Mouse (Mus musculus): Measurements from ENCODE around the gene Slit3.

Gene Slit3

DNA sequence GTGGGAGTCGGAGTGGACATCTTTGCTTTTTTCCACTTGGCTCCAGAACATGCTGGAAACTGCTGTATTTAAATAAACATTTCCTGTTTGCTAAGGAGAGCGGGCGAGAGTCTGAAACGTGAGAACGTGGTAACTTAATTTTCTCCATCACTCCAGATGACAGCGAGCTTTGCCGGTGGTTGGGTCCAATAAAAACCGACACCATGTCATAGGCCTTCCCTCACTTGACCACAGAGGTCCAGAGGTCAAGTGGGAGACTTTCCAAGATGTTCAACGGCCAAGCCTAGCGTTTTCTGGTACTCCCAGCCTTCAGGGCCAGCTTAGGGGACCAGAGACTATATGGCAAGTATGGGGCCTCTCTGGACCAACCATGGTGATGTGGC is 4.1 kb downstream of the Slit3 start:
- no peak for DNase-seq

DNA sequence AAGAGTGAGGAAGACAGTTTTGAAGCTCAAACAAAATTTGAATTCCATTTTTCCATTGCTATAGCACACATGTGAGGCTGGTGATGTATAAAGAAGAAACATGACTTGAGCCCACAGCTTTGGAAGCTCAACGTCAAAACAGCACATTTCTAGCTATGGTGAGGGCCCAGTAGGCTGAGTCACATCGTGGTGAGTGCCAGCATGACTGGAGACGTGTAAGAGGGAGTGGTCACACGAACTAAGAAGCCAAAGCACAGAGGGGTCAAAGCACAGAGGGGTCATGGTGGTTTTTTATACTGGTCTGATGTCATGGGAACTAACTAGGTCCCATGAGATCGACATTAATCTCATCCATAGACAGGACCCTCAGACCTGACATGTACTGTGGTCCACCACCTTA is 10.7 kb downstream of the Slit3 start:
- DNase-seq, result no peak

DNA sequence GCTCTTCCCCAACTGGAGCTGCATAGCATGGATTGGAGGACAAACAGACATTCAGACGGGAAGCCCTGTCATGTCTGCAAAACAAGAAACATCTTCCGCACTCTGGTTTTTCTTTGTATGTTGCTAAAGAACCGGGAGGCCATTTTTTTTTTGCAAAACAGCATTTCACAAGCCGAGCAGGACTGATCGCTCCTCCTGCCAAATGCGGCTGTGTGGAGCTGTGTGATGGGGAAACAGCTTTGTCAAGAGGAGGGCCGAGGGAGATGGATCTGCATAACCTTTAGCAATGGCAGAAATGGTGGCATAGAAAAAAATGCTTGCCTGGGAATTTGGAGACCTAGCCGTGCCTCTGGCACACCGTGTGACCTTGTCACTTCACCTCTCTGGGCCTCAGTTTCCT is 15.6 kb downstream of the Slit3 start:
- DNase-seq, result no peak

DNA sequence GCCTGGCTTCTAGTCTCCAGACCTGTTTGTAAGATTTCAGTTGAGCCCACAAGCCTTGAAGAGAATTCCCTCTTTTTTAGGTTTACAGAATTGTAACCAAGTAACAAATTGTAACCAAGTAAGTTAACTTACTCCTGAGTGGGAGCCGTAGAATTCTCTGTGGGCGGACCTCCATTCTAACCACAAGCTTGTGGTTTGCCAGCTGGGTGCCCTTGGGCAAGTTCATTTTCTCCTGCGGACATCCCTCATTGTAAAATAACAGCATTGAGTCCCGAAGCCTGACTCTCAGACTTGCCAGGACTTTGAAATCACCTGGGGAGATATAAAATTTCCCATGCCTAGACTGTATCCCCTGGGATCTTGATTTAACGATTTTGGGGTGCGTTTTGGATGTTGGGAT is 19.1 kb downstream of the Slit3 start:
- DNase-seq, result no peak

DNA sequence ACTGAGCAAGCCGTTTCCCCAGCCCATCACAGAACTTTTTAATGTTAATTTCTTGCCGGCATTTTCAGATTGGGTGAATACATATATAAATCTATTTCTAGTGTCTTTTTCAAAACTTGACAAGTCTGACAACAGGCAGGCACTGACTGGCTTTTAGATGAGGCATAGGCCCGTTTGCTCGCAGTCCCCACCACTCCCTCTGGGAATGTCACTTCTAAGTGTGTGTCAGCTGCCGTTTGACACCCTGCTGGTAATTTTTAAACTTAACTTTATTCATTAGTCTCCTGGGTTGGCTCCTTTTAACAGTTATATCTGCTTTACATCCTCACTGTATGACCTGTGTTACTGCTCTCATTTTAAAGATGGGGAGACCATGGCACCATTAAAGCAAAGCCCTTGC is 21.2 kb downstream of the Slit3 start:
- DNase-seq, result no peak

DNA sequence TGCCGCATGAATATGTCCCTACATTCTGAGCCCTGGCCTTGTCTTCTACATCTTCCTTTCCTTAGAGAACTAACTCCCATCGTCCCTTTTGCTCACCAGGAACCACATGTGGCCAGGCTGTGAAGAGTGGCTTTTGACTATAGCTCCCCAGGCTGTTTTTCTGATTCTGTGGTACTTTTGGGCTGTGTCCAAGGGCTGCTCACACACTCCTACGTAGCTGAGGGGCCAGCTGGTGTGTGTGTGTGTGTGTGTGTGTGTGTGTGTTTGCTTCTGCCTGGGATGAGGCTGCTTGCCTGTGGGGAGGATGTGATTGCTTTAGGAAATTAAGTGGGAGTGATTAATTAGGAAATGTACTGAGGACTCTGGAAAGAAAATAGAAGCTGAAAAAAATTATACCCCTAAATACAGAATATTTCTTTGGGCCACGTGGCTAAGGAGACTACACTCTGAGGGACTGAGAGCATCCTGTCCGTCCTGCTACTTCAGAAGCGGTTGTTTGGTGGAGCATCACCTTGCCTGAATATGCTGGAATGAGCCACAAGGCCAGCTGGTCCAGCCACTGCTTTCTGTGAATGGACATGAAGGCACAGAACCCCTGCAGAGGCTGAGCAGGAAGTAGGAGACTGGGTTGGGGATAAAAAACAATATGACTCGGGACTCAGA is 21.8 kb downstream of the Slit3 start:
- DNase-seq, result peak; percentile 82 to 83

DNA sequence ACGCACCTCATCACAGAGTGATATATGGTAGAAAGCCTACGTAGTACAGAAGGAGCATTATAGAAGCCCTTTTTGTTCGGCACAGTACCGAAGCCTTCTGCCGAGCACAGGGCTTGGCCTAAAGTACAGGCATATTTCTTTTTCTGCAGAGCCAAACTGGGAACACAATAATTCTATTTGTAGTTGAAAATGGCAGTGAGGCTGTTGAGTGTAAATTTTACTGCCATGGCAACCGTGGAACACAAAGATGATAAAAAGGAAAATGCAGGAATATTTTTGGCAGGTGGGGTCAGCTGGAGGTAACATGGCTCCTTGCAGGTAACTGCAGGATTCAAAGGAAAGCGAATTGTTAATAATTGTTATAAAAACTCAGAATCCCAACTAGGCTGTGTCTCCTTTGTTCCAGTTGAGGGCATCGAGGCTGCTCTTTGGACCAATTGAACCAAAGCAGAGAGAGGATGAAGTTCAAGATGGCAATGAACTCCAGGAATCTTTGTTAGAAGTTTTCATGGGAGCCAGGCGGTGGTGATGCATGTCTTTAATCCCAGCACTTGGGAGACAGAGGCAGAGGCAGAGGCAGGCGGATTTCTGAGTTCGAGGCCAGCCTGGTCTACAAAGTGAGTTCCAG is 26.9 kb downstream of the Slit3 start:
- DNase-seq, result no peak

DNA sequence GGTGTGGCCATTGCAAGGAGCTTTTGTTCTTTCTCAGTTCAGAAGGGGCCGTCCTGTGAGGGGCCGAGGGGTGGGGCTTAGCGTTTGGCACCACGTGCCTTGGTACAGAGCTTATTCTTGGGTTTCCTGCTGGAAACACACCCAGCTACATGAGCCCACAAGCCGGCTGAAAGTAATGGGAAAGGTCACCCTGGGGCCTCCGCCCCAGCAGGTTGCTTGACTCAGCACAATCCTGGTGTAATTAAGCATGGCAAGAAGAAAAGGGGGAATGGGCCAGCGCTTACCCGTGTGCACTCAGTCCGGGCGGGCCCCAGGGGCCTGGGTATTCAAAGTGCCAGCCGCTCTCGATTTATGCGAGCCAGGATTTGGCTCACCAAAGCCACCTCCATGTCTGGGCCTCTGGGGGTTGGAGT is 30.5 kb downstream of the Slit3 start:
- DNase-seq, result peak in 1 of 2 experiments; percentile 30

DNA sequence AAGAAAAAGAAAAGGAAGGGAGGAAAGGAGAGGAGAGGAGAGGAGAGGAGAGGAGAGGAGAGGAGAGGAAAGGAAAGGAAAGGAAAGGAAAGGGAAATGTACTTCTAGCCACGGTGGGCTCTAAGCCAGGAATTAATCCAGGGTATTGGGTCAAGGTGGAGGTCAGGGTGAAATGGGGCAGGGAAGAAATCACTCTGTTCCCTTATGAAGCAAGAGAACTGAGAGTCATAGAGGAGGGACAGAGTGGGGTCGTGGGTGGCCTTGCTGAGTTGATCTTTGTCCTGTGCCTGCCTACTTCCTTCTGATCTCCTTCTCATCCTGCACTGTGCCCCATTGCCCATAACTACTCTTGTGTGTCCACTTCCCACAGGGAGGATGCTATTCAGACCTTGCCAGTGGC is 31.9 kb downstream of the Slit3 start:
- DNase-seq, result no peak

DNA sequence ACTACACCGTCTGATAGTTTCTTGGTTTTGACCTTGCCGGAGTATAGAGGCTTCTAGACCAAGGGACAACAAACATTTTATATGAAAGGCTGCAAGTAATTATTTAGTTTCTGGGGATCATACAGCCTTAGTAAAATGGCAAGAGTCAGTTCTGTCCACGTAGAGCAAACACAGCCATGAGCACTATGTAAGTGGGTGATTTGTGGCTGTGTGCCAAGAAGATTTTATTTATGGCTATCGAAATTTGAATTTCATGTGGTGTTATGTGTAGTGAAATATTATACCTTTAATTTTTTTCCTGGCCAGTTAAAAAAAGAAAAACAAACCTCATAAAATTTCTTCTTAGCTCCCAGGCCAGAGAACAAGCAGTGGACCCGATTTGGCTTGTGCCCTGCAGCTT is 33.4 kb downstream of the Slit3 start:
- no peak for DNase-seq

DNA sequence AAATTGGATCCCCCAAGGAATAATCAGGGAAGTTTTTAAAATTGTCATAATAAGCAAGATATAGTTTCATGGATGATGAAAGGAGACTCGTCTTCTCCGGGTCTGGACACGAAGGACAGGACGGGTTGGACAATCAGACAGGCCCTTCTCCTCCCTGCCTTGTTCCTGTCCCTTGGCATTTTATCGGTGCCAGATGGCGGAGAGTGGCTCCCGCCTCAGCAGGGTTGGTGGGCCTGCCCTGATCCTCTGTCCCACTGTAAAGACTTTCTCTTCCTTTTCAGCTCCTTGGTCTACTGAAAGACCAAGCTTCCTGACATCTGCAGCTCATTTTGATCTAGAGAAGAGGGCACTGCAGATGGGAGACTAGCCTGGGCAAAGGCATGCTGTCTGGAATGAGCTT is 34.3 kb downstream of the Slit3 start:
- peak; percentile 46 to 59 for DNase-seq

DNA sequence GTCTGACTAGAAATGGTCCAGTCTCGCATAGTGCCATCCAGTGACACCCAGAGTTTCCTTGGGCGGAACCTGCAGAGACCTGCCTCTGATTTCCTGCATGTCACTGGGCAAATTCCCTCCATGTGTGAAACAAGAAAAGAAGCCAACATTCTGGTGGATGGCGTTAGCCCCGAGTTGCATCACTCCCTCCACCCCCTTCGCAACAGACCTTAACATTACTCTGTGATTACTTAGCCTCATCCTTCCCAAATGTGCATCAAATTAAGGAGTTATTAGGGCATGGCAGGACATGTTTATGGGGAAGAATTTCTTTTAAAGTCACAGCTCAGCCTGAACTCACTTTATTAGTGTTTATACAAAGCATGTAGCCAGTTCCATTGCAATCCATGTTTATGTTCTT is 35.7 kb downstream of the Slit3 start:
- DNase-seq, result no peak

DNA sequence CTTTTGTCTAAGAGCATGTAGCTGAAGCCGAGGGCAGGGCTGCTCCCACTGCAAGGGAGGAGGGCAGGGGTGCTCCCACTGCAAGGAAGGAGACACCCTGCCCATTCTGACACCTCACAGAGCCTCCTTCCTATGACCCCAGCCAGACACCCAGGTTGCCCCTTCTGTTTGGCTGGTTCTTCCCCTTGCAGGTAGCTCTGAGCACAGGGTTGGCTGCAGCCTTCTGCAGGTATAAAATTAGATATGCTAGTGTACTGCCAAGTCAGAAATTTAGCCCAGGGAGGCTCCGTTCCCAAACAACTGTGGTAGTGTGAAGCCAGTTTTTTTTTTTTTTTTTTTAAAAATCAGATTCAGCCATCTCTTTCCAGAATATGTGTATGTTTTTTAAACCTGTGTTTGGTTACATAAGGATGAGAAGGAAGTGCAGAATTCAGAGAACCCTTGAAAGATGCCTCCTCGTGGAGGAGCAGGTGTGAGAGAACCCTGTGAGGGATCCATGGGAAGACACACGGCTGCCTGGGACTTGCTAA is 39.7 kb downstream of the Slit3 start:
- peak; percentile 22 to 38 for DNase-seq

DNA sequence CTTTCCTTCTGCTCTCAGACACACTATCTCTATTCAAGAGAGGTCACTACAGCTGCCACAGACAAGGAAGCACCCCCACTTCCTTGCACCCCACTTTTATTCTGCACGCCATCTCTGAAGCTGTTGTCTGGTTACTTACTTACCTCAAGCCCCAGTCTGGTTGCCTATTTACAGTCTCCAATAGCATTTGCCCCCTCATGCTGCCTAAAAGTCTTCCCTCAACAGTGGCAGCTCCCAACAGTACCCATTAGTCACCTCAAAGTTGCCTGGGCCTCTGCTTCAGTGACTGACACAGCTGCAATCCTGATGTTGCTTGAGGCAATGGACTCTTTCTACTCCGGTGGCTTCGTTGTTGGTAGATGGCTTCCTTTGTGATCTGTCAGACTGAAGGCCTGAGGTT is 42.4 kb downstream of the Slit3 start:
- no peak for DNase-seq

DNA sequence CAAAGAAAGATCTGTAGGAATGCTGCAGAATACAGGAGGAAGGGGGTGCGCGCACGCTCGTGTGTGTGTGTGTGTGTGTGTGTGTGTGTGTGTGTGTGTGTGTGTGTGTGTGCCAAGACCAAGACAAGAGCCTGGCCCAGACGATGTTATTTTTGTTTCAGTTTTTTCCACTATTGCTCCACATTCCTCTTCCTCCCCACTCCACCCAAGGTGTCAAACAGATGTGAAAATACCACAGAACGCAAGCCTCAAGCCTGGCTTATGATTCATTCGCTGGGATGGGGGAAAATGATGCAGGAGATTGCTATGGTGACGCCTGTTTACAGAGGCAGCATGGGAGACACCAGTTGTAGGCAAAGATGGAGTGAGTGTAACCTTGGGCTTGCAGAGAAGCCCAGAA is 46.2 kb downstream of the Slit3 start:
- DNase-seq, result no peak

DNA sequence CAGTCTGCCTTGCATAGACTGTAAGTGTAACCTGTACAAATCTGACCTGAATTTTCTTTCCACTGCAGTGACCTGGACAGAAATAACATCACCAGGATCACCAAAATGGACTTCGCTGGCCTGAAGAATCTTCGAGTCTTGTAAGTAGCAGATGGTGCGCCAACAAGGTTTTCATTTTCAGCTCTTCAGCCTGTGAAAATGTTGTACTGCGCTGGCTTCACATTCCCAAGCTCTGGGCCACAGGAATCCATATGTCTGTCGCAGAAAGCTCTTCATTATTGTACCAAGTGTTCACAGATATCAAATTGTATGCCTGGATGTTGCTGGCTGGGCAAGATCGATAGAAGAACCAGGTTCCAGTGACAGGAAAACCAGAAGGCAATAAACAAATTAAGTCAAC is 50.5 kb downstream of the Slit3 start:
- no peak for DNase-seq

DNA sequence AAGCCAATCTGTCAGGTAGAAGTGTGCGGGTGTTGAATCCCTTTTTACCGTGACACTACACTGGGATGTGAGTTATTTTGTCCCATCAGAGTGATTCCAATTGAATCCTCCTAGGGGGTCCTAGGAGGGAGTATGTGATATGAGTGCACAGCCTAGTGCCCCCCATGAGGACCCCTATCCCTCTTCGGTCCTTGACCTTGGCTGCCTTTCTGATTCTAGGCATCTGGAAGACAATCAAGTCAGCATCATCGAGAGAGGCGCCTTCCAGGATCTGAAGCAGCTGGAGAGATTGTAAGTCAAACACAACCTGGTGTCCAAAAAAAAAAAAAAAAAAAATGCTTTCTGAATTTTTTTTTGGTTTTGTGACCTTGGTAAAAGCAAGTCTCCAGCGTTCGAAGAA is 56.5 kb downstream of the Slit3 start:
- DNase-seq, result no peak

DNA sequence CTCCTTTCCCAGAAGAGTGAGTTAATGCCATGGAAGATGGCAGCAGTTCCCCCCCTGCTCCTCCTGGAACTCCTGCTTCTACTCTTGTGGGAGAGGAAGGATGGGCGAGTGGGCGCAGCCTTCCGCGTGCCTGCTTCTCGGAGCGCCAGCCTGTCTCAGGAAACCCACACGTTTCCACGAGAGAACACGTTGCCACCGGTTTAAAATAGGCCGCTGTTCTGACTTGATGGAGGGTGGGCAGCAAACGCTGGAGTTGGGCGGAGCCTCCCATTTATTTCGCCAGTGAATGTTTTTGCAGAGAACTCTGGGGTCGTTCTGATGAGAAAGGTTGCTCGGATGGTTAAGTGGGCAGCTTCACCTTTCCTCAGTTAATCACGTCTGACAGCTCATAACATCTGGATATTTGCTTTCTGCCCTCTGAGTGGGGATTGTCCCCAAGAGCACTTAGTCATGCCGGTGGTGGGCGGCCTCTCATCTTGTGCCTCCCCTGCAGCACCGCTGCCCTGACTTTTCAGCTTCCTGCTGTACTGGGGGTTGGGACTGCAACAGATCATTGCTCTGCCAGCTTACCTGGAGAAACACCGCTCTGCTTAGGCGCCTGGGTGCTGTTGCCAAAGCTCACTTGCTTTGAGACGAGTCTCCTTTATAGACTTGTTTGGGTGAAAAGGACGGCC is 57.3 kb downstream of the Slit3 start:
- no peak for DNase-seq

DNA sequence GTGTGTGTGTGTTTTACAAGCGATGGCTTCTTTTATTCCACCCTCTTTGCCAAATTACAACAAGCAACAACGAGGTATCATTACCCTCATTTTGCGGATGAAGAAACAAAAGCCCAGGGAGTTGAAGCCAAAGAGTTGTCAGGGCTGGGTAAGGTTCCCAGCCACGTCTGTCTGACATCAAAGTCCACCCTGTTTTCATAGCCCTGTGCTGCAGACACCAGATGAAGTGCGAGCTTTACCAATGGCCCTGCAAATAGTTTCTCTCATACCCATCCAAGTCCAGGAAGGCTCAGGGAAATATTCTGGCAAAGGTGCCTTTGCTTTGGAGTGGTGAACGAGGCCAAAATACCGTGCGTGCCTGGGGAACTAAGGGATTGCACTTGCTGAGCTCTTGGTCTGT is 58.3 kb downstream of the Slit3 start:
- no peak for DNase-seq

DNA sequence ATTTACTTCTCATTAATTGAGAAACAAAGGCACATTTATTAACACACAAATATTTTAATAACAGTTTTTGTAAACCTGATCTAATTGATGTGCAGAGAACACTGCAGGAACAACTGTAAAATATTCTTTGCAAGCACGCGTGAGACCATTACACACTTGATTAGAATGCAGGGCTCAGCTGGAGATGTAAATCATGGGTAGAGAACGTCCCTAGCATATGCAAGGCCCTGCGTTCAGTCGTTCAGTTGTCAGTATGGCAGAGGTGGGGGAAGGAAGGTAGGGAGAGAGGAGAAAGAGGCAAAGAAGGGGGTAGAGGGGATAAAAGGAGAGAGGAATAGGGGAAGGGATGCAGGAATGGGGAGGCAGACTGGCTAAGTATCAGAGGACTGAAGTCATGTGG is 61.9 kb downstream of the Slit3 start:
- no peak for DNase-seq

DNA sequence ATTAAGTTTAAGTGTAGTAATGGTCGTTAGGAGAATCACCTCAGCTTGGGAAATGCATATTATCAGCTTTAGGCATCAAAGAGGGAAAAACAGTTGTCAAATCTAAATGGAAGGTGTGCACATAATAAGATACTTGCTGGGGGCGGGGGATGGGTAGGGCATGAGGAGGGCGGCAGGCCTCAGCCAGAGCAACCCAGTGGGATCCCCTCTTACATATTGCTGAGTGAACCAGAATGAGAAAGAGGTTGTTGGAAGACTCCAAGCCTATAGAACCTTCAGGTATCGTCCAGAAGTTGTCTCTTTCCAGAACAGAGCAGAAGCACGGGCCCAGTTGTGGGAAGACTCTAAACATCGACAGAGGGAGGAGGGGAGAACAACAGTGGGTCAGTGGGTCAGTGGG is 73.8 kb downstream of the Slit3 start:
- no peak for DNase-seq

DNA sequence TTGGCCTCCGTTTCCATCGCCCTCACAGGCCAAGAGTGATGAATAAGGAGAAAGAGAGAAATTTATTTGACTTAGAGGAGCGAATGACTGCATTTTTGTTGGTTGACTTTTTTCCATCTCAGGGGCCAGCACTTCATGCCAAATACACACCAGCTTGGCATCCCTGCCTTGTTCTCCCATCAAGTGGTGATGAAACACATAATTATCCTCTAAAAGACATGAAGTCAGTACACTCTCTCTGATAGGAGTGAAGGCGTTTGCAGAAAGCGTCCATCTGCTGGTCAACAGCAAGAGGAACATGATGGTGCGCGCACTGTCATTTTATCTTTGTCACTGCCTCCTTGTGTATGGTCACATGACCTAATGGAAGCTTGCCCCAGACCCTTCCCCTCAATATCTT is 75.8 kb downstream of the Slit3 start:
- DNase-seq, result peak; percentile 34 to 40

DNA sequence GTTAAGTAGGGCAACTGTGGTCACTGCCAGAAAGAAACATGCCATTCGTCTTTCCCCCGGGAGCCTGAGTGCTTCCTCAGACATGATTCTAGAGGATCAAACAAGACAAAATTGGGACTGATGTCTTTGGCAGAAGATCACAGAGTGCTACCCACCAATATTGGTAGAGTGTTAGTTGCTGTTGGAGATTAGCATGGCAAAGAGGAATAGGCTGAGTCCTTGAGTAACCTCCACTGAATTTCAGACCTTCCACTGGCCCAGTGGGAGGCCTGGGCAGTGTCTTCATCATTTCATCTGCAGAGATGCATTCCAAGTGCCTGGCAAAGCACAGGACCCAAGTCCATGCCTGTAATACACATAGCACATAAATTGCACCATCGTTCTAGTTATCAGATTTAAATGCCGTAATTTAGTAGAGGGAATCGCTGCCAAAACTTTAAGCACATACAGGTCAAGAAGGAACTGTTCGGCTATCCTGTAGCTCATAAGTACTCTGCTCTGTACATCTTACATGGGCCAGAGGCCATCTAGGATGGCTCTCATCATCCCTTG is 77.6 kb downstream of the Slit3 start:
- no peak for DNase-seq

DNA sequence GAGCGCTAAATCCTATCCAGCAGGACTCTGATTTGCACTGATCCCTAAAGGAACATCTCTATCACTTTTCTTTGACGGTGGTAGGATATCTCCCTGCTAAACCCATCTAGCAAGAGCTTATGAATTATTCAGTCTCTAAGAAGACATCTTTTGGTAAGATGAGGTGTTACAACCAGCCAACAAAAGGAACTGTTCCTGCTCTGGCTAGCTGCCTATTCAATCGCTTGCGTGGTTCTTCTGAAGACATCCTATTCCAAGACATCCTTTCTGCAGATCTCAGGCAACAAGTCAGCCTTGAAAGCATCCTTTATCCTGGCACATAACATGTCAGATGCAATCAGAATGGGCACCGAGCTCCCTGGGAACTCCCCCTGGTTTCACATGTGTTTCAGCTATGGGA is 81.3 kb downstream of the Slit3 start:
- DNase-seq, result no peak
